Mouse (Mus musculus) liver, adult 2 months (tissue): ENCODE measurements at regions not wholly inside any gene's neighbourhood (a gene's known extent, or its start where the extent isn't known, plus 50 kb on each side); places are given as distances from the start of the nearest gene placed in this dataset.
A peak's percentile ranks its signal among the peaks of the same experiment; 100 is the strongest.

ENCODE experiments used
- DNase-seq: peaks from one replicate; pipeline ENCODE4 v3.0.0-alpha.2; 2011; ENCODE audit warnings: low read depth, low spot score; ENCODE audit errors: extremely low read depth
- H3K27ac ChIP-seq: fragments of 200-500 bp; replicated peaks from 2 replicates; pipeline ENCODE4 v1.5.1; 2012; ENCODE audit warnings: low read depth, mild to moderate bottlenecking, control low read depth, inconsistent platforms, low read length; ENCODE audit not compliant: insufficient read depth
- H3K27me3 ChIP-seq: fragments of 200-500 bp; 2 replicates; pipeline ENCODE4 v1.6.1; 2012; ENCODE audit warnings: mild to moderate bottlenecking, moderate library complexity, low read length, inconsistent platforms; ENCODE audit not compliant: control insufficient read depth, insufficient read depth
- H3K36me3 ChIP-seq: fragments of 200-500 bp; 2 replicates; pipeline ENCODE4 v1.6.1; 2012; ENCODE audit warnings: low read length, inconsistent platforms; ENCODE audit not compliant: control insufficient read depth, insufficient read depth
- H3K4me1 ChIP-seq: fragments of 200-500 bp; 2 replicates; pipeline ENCODE4 v1.6.1; 2011; ENCODE audit warnings: low read length; ENCODE audit not compliant: control insufficient read depth, insufficient read depth
- H3K4me3 ChIP-seq: fragments of 200-500 bp; 2 replicates; pipeline ENCODE4 v1.5.1; 2011; ENCODE audit warnings: low read depth, mild to moderate bottlenecking, control low read depth, low read length, moderate library complexity; ENCODE audit not compliant: insufficient read depth
- H3K79me2 ChIP-seq: fragments of 200-500 bp; 2 replicates; pipeline ENCODE4 v1.6.1; 2012; ENCODE audit warnings: inconsistent platforms, mild to moderate bottlenecking, low read length, moderate library complexity; ENCODE audit not compliant: control insufficient read depth, insufficient read depth
- H3K9ac ChIP-seq: fragments of 200-500 bp; 2 replicates; pipeline ENCODE4 v1.6.1; 2012; ENCODE audit warnings: low read depth, mild to moderate bottlenecking, control low read depth, inconsistent platforms, low read length
- CTCF ChIP-seq: fragments of 200-500 bp; IDR thresholded peaks from 2 replicates; pipeline ENCODE4 v1.5.1; 2011; ENCODE audit warnings: low read depth, low read length, control low read depth
- POLR2A ChIP-seq: fragments of 200-500 bp; IDR thresholded peaks from 2 replicates; pipeline ENCODE4 v1.6.1; 2011; ENCODE audit warnings: low read length, control low read depth; ENCODE audit not compliant: insufficient read depth; ENCODE audit errors: extremely low read depth
- WGBS: fragments of 180-500 bp; shearing (Covaris S2); methylation state at CpG from one replicate; pipeline ENCODE4 v1.1.7; 2018; 5-methylcytosine and 5-hydroxymethylcytosine counted together

GRCm38 (mm10) chr1:151130845-151131626 lies 51.3 kb upstream of the Gm47985 start:
- TF ChIP-seq POLR2A (no peak), CTCF (no peak)
- peak; percentile 55 for DNase-seq
- 21% methylated on average over 5 of the region's 5 CpGs for WGBS
- Histone ChIP-seq H3K79me2 (peaks cover 9% of the 10 kb centered on the region; the same call in 1 of the 2 replicates), H3K27ac (peak overlapping the region; percentile 96), H3K27me3 (no peaks in the 10 kb centered on the region), H3K36me3 (peaks cover 6% of the 10 kb centered on the region; the same call in 1 of the 2 replicates), H3K4me1 (peaks cover 15% of the 10 kb centered on the region), H3K4me3 (peak overlapping the region; percentile 78), H3K9ac (peak overlapping the region; percentile 86)

- H3K4me3 ChIP-seq: peak overlapping the region; percentile 78
- peaks cover 13% of the 10 kb centered on the region for H3K4me1 ChIP-seq
- peak; percentile 58 for DNase-seq
- 22% methylated on average over 4 of the region's 4 CpGs for WGBS
- H3K79me2 ChIP-seq: peaks cover 9% of the 10 kb centered on the region; the same call in 1 of the 2 replicates
- H3K36me3 ChIP-seq: peaks cover 7% of the 10 kb centered on the region; the same call in 1 of the 2 replicates
- no peak for TF ChIP-seq CTCF
- 0 out of 2 replicates have a peak, but pooled peaks have one; percentile 10 for TF ChIP-seq POLR2A
- peak overlapping the region; percentile 86 for H3K9ac ChIP-seq
- H3K27me3 ChIP-seq: no peaks in the 10 kb centered on the region
- peak overlapping the region; percentile 96 for H3K27ac ChIP-seq
Measured at GRCm38 (mm10) chr1:151131627-151132284, 50.6 kb upstream of the Gm47985 start.
